In genomic region chr7:45634946-45635681, GRCm38 (mm10) we compare ENCODE assay signal across 12 mouse cellular contexts. TPM values are rescaled to one million over a fixed set of nuclear protein-coding genes. Genes with fewer than 3 reads are reported as not detected.
DNase-seq lines count a peak whose midpoint lies in the region; ATAC-seq and TF ChIP-seq lines count a peak whose summit lies in the region.
"Had no signal": no experiment of that assay in that cellular context is flagged by ENCODE, and none has a peak within 500 bp of the region (broad histone marks: within the 10 kb centered on the region; RNA-seq: fewer than 3 reads in every experiment).

No protein-coding gene starts in this region.

- TF ChIP-seq EP300 in liver, postnatal 0 days (IDR thresholded peaks at IDR 0.05; ENCODE audit: low read depth), result no peak

- 0 out of 2 replicates have a peak, but pooled peaks cover 3% of the 10 kb centered on the region for H3K4me1 ChIP-seq in liver, postnatal 0 days (ENCODE audit: insufficient read depth)
- peaks cover 14% of the 10 kb centered on the region for H3K4me1 ChIP-seq in hindbrain, embryonic 13.5 days (replicated peaks)
- H3K4me1 ChIP-seq in midbrain, embryonic 13.5 days (replicated peaks), result peaks cover 14% of the 10 kb centered on the region

- peaks cover 6% of the 10 kb centered on the region; the same call in 1 of the 2 replicates for H3K27me3 ChIP-seq in liver, postnatal 0 days (ENCODE audit: insufficient read depth, low read length)
- H3K27me3 ChIP-seq in hindbrain, embryonic 13.5 days, result peaks cover 26% of the 10 kb centered on the region
- H3K27me3 ChIP-seq in midbrain, embryonic 13.5 days, result peaks cover 28% of the 10 kb centered on the region

- H3K9me3 ChIP-seq in liver, postnatal 0 days (ENCODE audit: low read length), result no peaks in the 10 kb centered on the region
- no peaks in the 10 kb centered on the region for H3K9me3 ChIP-seq in hindbrain, embryonic 13.5 days
- H3K9me3 ChIP-seq in midbrain, embryonic 13.5 days, result no peaks in the 10 kb centered on the region
- H3K9me3 ChIP-seq: neural tube, embryonic 12.5 days had no signal

- peak overlapping the region; percentile 41; the same call in 1 of the 2 replicates for H3K27ac ChIP-seq in liver, postnatal 0 days (ENCODE audit: low read depth)
- no peak overlapping the region for H3K27ac ChIP-seq in hindbrain, embryonic 13.5 days
- H3K27ac ChIP-seq in midbrain, embryonic 13.5 days, result no peak overlapping the region
- H3K27ac ChIP-seq: neural tube, embryonic 12.5 days had no signal

- no peaks in the 10 kb centered on the region for H3K36me3 ChIP-seq in liver, postnatal 0 days (replicated peaks; ENCODE audit: insufficient read depth, low read length)
- H3K36me3 ChIP-seq in hindbrain, embryonic 13.5 days, result peaks cover 16% of the 10 kb centered on the region
- peaks cover 10% of the 10 kb centered on the region for H3K36me3 ChIP-seq in midbrain, embryonic 13.5 days

- peak; percentile 33 for ATAC-seq in liver, postnatal 0 days
- no peak for ATAC-seq in hindbrain, embryonic 13.5 days (ENCODE audit: low FRiP score)
- no peak for ATAC-seq in midbrain, embryonic 13.5 days

- no peak for TF ChIP-seq CTCF in liver, postnatal 0 days (IDR thresholded peaks at IDR 0.05; ENCODE audit: low read depth)

- H3K9ac ChIP-seq in liver, postnatal 0 days (replicated peaks), result no peak overlapping the region
- no peak overlapping the region for H3K9ac ChIP-seq in hindbrain, embryonic 13.5 days
- no peak overlapping the region for H3K9ac ChIP-seq in midbrain, embryonic 13.5 days (replicated peaks)
- H3K9ac ChIP-seq: neural tube, embryonic 12.5 days had no signal

- 59% methylated on average over 11 of the region's 11 CpGs for WGBS in liver, postnatal 0 days (ENCODE audit: insufficient replicate concordance)
- WGBS in hindbrain, embryonic 13.5 days, result 93% methylated on average over 11 of the region's 11 CpGs
- WGBS in midbrain, embryonic 13.5 days, result 94% methylated on average over 11 of the region's 11 CpGs

- H3K4me3 ChIP-seq in liver, postnatal 0 days (ENCODE audit: low read depth, low read length), result no peak overlapping the region
- no peak overlapping the region for H3K4me3 ChIP-seq in hindbrain, embryonic 13.5 days
- no peak overlapping the region for H3K4me3 ChIP-seq in midbrain, embryonic 13.5 days (replicated peaks)
- H3K4me3 ChIP-seq: neural tube, embryonic 12.5 days had no signal

- DNase-seq in 416B (ENCODE audit: low read depth), result peak; percentile 96
- DNase-seq in B cell, adult 2 months, result peak; percentile 68 to 74
- peak; percentile 63 to 78 for DNase-seq in heart, adult 9 months (ENCODE audit: low spot score in 2 of 2)
- DNase-seq in liver, postnatal 0 days, result no peak
- no peak for DNase-seq in ovary, postnatal 14 days (ENCODE audit: low spot score)
- DNase-seq in embryo, embryonic 10.5 days (ENCODE audit: low spot score), result no peak
- DNase-seq: adrenal gland, adult 8-10 months; thymus, adult 2 months had no signal

- H3K4me2 ChIP-seq in liver, postnatal 0 days (ENCODE audit: low read depth, low read length), result no peak overlapping the region
- H3K4me2 ChIP-seq in hindbrain, embryonic 13.5 days, result no peak overlapping the region
- no peak overlapping the region for H3K4me2 ChIP-seq in midbrain, embryonic 13.5 days (replicated peaks)
- H3K4me2 ChIP-seq: neural tube, embryonic 12.5 days had no signal

RNA-seq across cellular contexts. Expression of gene Mamstr, which starts 4.7 kb away (rescaled TPM):
- polyA plus RNA-seq in liver, postnatal 0 days (2015; fragmentation: Nextera tagmentation; extraction: Ambion mirVana), result 0.31 and 0.54 TPM in 2 replicates
- polyA plus RNA-seq in hindbrain, embryonic 13.5 days (2015; fragmentation: Nextera tagmentation; extraction: Ambion mirVana), result 3.4 and 4.0 TPM in 2 replicates
- polyA plus RNA-seq in midbrain, embryonic 13.5 days (2015; fragmentation: Nextera tagmentation; extraction: Ambion mirVana), result 3.1 and 4.8 TPM in 2 replicates

RNA-seq across cellular contexts. Expression of gene Rasip1, which starts 7.8 kb away (rescaled TPM):
- polyA plus RNA-seq in liver, postnatal 0 days (2015; fragmentation: Nextera tagmentation; extraction: Ambion mirVana), result 3.4 and 3.6 TPM in 2 replicates
- 12.0 and 12.7 TPM in 2 replicates for polyA plus RNA-seq in hindbrain, embryonic 13.5 days (2015; fragmentation: Nextera tagmentation; extraction: Ambion mirVana)
- 7.5 and 9.4 TPM in 2 replicates for polyA plus RNA-seq in midbrain, embryonic 13.5 days (2015; fragmentation: Nextera tagmentation; extraction: Ambion mirVana)

RNA-seq across cellular contexts. Expression of gene Izumo1, which starts 13.5 kb away (rescaled TPM):
- 0.09 TPM in 1 of 2 replicates, not detected in the other for polyA plus RNA-seq in liver, postnatal 0 days (2015; fragmentation: Nextera tagmentation; extraction: Ambion mirVana)
- 0.18 TPM in 1 of 2 replicates, not detected in the other for polyA plus RNA-seq in hindbrain, embryonic 13.5 days (2015; fragmentation: Nextera tagmentation; extraction: Ambion mirVana)
- polyA plus RNA-seq in midbrain, embryonic 13.5 days (2015; fragmentation: Nextera tagmentation; extraction: Ambion mirVana), result 0.17 TPM in 1 of 2 replicates, not detected in the other
- polyA plus RNA-seq: forebrain, embryonic 11.5 days; neural tube, embryonic 12.5 days had no signal

RNA-seq across cellular contexts. Expression of gene Fut1, which starts 18.0 kb away (rescaled TPM):
- 0.56 TPM in 1 of 2 replicates, not detected in the other for polyA plus RNA-seq in liver, postnatal 0 days (2015; fragmentation: Nextera tagmentation; extraction: Ambion mirVana)
- polyA plus RNA-seq in hindbrain, embryonic 13.5 days (2015; fragmentation: Nextera tagmentation; extraction: Ambion mirVana), result 0.06 TPM in 1 of 2 replicates, not detected in the other
- polyA plus RNA-seq in midbrain, embryonic 13.5 days (2015; fragmentation: Nextera tagmentation; extraction: Ambion mirVana), result not detected in 2 replicates
- polyA plus RNA-seq: forebrain, embryonic 11.5 days; neural tube, embryonic 12.5 days had no signal

RNA-seq across cellular contexts. Expression of gene Fgf21, which starts 19.8 kb away (rescaled TPM):
- 7.6 and 7.8 TPM in 2 replicates for polyA plus RNA-seq in liver, postnatal 0 days (2015; fragmentation: Nextera tagmentation; extraction: Ambion mirVana)
- polyA plus RNA-seq in hindbrain, embryonic 13.5 days (2015; fragmentation: Nextera tagmentation; extraction: Ambion mirVana), result not detected in 2 replicates
- 0.17 TPM in 1 of 2 replicates, not detected in the other for polyA plus RNA-seq in midbrain, embryonic 13.5 days (2015; fragmentation: Nextera tagmentation; extraction: Ambion mirVana)
- polyA plus RNA-seq: forebrain, embryonic 11.5 days; neural tube, embryonic 12.5 days had no signal

Comparison
In these comparisons a context has a peak if more than half of its experiments do, and no peak if none do; other contexts are left out.
1. DNase-seq: peak in 416B (single experiment), B cell, adult 2 months (2 of 2) and heart, adult 9 months (2 of 2); none in liver, postnatal 0 days (single experiment), ovary, postnatal 14 days (single experiment) and embryo, embryonic 10.5 days (single experiment).